Mouse (Mus musculus) adrenal gland, postnatal 25 days (tissue): ENCODE measurements at regions not wholly inside any gene's neighbourhood (a gene's known extent, or its start where the extent isn't known, plus 50 kb on each side); places are given as distances from the start of the nearest gene placed in this dataset.

Experiments used
- DNase-seq: peaks from one replicate; pipeline ENCODE4 v3.0.0; 2021; ENCODE audit warnings: mixed read lengths

DNA sequence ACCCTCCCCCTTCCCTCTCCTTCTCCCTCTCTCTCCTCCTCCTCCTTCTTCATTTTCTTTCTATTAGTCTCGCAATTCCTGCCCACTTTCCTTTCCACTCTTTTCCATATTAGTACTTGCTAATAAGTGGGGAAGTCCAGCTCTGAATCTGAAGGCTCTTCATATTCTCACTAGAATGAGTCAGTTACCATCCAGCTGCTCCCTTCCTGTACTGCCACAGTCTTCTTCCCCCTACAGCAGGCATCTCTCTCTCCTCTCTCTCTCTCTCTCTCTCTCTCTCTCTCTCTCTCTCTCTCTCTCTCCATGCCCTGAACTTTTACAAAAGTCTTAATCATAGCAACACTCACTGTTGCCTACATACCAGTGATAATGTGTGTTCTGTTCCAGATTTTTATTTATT lies 226.6 kb upstream of the Pter start:
- no peak for DNase-seq

- DNase-seq, result no peak
Observed at GRCm38 (mm10) chr2:12699331-12699730, 224.5 kb upstream of the Pter start.

- no peak for DNase-seq
Observed at GRCm38 (mm10) chr2:12707514-12707913, 216.3 kb upstream of the Pter start.

GRCm38 (mm10) chr2:12709156-12709923 lies 214.5 kb upstream of the Pter start:
- DNase-seq, result peak; percentile 21

GRCm38 (mm10) chr2:12709924-12710240 lies 214.0 kb upstream of the Pter start:
- no peak for DNase-seq

GRCm38 (mm10) chr2:12716124-12717012 lies 207.5 kb upstream of the Pter start:
- no peak for DNase-seq

GRCm38 (mm10) chr2:12729251-12729650 lies 194.6 kb upstream of the Pter start:
- DNase-seq, result no peak

- DNase-seq, result no peak
Observed at GRCm38 (mm10) chr2:12737140-12737539, 186.7 kb upstream of the Pter start.

DNA sequence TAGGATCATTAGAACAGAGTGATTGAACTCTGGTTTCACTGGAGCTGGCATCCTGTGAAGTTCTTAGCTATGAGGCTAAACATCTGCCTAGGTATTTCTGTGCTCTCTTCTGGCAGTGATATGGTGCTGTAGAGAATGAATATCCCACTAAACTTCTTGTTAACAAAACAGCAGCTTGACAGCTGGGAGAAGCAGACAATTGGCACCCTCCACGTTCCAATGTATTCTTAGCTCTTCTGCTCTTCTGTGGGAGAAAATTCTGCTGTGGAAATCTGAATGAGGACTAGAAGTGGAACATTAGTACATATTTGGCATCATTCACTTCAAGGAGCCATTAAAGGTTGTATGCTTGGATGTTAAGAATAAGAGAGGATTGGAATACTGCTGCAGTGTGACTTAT lies 177.0 kb upstream of the Pter start:
- no peak for DNase-seq

GRCm38 (mm10) chr2:12758816-12759215 lies 165.0 kb upstream of the Pter start:
- DNase-seq, result no peak

- DNase-seq, result no peak
Observed at GRCm38 (mm10) chr2:12759931-12760330, 163.9 kb upstream of the Pter start.

- DNase-seq, result no peak
Observed at GRCm38 (mm10) chr2:12761461-12761860, 162.4 kb upstream of the Pter start.

DNA sequence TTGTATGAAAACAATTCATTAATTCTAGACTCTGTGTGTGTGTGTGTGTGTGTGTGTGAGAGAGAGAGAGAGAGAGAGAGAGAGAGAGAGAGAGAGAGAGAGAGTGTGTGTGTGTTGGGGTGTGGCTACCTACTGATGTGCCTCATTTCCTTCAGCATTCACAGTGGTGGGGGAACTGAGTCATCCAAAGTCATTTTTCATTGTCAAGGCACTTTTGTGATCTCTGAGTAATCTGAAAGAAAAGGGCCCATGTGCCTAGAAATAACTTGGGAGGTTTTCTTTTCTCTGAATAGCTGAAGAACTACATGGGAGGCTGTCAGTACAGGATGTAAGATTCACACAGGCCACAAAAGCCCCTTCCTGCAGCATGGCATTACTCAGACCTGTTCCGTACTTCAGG lies 159.3 kb upstream of the Pter start:
- DNase-seq, result no peak

DNA sequence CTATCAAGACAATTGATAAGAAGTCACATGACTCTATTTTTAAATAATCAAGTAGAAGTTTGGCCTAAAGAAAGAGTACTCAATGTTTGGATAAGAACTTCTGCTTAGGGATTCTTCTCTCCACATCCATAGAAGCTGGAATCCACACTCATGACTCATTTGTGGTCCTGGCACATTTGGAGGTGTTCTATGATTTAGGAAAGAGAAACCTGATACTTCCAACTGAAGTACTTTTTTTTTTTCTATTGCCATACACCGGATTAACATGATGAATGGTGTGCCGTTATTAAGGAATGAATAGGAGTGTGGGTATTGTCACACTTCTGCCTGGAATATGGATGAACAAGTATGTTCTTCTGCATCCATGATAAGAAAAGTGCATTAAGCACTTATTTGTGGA lies 158.5 kb upstream of the Pter start:
- no peak for DNase-seq

DNA sequence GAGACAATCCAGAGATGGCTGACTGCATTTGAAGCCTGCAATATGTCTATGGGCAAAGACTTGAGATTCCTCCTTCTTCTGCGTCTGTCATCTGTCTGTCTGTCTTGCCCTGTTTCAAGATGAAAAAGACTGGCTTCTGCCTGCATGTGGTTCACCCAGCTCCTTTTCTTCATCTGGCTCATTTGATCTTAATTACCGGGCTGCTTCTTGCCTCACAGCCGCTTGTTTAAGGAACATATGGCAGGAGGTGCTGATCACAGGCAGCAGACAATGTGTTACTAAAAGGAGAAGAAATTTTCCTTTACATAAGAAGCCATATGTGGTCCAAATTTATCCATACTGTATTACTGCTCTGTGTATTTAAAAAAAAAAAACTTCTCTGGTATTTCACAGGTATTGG lies 147.0 kb upstream of the Pter start:
- DNase-seq, result no peak

- DNase-seq, result no peak
Observed at GRCm38 (mm10) chr2:12777696-12778095, 146.1 kb upstream of the Pter start.

DNA sequence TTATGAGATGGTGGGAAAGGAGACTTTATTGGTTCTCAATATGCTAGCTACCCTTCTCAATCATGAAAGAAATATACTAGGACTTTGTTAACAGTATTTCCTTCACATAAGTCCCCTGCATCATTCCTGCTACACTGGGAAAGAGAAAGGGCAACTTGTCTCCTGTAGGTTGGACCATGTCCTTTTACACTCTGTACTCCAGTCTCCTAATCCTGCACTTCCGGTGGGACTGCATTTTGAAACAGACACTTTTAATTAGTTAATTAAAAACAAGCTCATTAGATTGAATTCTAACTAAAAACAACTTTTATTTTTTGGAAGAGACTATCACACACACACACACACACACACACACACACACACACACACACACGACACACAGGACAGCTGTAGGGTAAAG lies 131.2 kb upstream of the Pter start:
- DNase-seq, result no peak

- DNase-seq, result no peak
Observed at GRCm38 (mm10) chr2:12797615-12798169, 126.1 kb upstream of the Pter start.

- no peak for DNase-seq
Observed at GRCm38 (mm10) chr2:12799153-12799925, 124.5 kb upstream of the Pter start.

- DNase-seq, result no peak
Observed at GRCm38 (mm10) chr2:12802667-12803066, 121.2 kb upstream of the Pter start.

DNA sequence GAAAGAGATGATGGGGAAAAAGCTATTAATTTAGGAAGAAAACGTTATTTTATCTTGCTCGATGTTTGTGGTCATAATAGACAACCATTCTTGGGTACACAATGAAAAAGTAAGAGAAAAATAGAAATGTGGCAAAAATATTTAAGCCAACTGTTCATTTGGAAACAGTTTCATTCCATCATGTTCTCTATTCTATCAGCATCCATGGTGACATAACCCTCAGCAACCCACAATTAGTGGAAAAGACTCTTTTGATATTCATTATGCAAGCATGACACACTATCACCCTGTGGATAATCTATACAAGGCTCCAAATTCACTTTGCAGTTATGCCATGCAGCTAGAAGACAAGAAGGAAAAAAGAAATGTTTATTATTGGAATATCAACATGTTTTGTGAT lies 118.7 kb upstream of the Pter start:
- DNase-seq, result no peak

- no peak for DNase-seq
Observed at GRCm38 (mm10) chr2:12808466-12808865, 115.4 kb upstream of the Pter start.

DNA sequence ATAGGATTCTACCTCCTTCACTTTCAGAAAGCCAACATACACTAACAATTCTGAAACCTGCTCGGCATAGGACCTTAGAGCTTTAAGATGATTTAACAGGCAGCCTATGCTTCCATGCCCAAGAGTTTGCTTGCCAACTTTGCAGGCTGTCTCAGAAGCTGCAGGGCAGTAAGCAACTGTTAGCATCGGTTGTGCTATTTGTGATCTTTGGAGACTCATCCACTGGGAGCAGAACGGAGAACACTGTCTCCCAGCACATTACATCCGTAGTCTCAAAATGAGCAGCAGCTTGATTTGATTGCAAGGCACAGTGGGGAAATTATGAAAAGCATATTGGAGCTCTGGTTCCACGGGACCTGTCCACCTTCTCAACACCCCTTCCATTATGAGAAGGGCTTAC lies 108.5 kb upstream of the Pter start:
- no peak for DNase-seq
